Mouse (Mus musculus): ENCODE measurements around the gene Cdx2.

DNA sequence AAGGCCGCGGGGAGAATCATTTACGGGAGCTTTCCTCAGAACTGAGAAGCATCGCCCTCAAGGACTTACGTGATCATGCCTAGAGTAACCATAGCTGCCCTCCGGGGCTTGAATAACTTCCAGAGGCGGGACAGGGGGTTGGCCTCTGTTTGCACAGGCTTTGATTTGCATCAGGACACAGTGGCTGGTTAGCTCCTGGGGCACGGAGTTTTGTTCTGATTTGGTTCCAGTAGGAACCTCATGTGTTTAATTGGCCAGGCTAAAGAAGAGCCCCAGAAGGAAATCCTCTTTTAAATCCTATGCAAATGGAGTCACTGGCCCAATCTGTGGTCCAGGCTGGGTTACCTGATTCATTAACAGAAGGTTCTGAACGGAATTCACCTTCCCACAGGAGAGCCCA lies 31.9 kb upstream of the Cdx2 start:
- TF ChIP-seq E2F4 (IDR thresholded peaks at IDR 0.05; ENCODE audit: insufficient read depth) (no peak), POLR2A (IDR thresholded peaks at IDR 0.05; ENCODE audit: insufficient read length, low read depth) (no peak), CEBPB (IDR thresholded peaks at IDR 0.05; ENCODE audit: insufficient read depth, poor library complexity, severe bottlenecking) (no peak), MAX (IDR thresholded peaks at IDR 0.05; ENCODE audit: low read depth) (no peak), MYOG (IDR thresholded peaks at IDR 0.05; ENCODE audit: control insufficient read depth in 1 of 3, insufficient read depth in 1 of 3, insufficient read length in 2 of 3, low read depth in 2 of 3) (no peak), SRF (IDR thresholded peaks at IDR 0.05; ENCODE audit: control insufficient read depth, insufficient read length, low read depth) (no peak), USF1 (IDR thresholded peaks at IDR 0.05; ENCODE audit: low read depth) (no peak)
